Mouse (Mus musculus): Measurements from ENCODE around the gene Zic1.

DNA sequence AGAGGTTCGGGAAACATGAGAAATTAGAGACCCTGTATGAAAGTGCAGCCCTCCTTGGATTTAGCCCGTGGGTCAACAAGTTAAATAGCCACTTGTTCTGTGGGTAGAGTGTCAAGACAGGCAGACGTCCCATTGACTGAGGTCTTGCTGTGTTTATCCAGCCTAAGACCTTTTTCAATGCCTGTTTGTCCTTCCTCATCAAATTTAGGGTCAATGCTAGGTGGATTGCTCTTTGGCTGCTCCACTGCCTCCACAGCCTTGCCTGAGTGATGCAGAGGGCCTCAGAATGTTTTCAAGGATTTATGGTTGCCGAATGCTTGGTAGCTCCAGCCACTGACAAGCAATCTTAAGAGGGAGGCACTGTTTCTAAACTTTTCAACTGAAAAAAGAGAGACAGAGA lies 6.0 kb upstream of the Zic1 start:
- TF ChIP-seq CTCF (IDR thresholded peaks at IDR 0.05) (no peak), EP300 (IDR thresholded peaks at IDR 0.05; ENCODE audit: insufficient read depth, low read depth, low read length) (no peak), POLR2A (IDR thresholded peaks at IDR 0.05; ENCODE audit: insufficient read depth, low read depth, low read length) (no peak)
